Mouse (Mus musculus) layer of hippocampus, postnatal 36 days (tissue): Measurements from ENCODE around the gene C530025M09Rik. TPM values are rescaled to one million over a fixed set of nuclear protein-coding genes. Genes with fewer than 3 reads are reported as not detected.

Source experiments
- DNase-seq, 2 experiments: peaks; one replicate each; pipeline ENCODE4 v3.0.0; 2022
- total RNA-seq, 2 experiments: library from RNA; stranded (reverse); gene quantifications; 2 replicates each; pipeline ENCODE4 v1.2.3; 2021

The C530025M09Rik gene
- total RNA-seq, 2 experiments from 2014 or later, result 0.55 to 0.61 TPM

GRCm38 (mm10) chr2:149798613-149799012 is 32.4 kb downstream of the C530025M09Rik start:
- DNase-seq, result no peak

Other genes with a start within 250 kb of the C530025M09Rik start
- gene Syndig1, start 2.0 kb downstream of the C530025M09Rik start, total RNA-seq, result 10 to 100 TPM; 37.5 to 39.7 TPM